Mouse (Mus musculus): ENCODE measurements around the gene Gm4792. TPM values are rescaled to one million over a fixed set of nuclear protein-coding genes. Genes with fewer than 3 reads are reported as not detected.

Gm4792 gene
- polyA plus RNA-seq (2012; ENCODE audit: insufficient read depth, low replicate concordance) = not detected in 2 replicates

DNA sequence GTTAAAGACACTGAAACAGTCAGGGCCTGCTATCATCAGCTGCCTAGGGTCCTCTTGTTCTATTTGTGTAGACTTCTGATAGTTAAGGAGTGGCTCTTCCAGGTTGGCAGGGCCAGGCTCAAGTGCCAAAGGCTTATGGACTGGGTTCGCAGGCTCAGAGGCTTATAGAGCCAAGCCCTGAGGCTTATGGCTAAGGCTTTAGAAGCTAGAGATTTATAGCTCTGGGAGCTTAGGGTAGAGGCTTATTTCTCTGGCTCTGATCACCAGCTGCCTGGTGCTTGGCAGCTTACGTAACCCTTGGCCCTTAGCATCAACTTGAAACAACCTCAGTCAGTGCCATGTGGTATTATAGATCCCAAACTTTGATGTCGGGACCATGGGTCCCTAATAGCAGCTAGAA is at the start of gene Gm4792:
Gene Gm4792 (minus strand): TSS at position 233 of the 400 bp plus-strand sequence.
- Histone ChIP-seq H3K4me1 (no peaks in the 10 kb centered on the region), H3K9me3 (peaks cover 8% of the 10 kb centered on the region)
- TF ChIP-seq GATA1 (IDR thresholded peaks at IDR 0.05; ENCODE audit: borderline replicate concordance, low read length) = no peak
- no peak for TF ChIP-seq FLI1 (IDR thresholded peaks at IDR 0.05; ENCODE audit: low read length)

DNA sequence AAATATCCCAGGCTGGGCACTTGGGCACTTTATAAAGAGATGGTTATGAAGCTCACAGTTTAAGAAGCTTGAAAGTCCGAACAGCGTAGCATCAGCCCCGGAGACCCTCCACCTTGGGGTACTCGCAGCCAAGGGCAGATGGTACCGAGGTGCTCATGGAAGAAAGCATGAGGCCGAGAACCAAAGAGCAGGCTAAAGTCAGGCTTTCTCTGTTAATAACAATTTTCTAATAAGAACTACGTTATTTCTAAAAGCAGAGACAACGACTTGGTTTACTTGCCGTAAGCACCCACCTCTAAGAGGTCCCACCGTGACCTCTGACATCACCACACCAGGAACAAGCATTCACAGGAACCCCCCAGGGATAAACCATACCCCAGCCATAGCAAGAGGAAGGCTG is 49.5 kb upstream of the Gm4792 start:
- no peak for TF ChIP-seq FLI1 (IDR thresholded peaks at IDR 0.05; ENCODE audit: low read length)
- TF ChIP-seq GATA1 (IDR thresholded peaks at IDR 0.05; ENCODE audit: borderline replicate concordance, low read length) = no peak
- H3K36me3 ChIP-seq (replicated peaks; ENCODE audit: low read length) = no peaks in the 10 kb centered on the region
- no peak overlapping the region for H3K4me3 ChIP-seq (replicated peaks)
- no peaks in the 10 kb centered on the region for H3K4me1 ChIP-seq
- H3K27me3 ChIP-seq (replicated peaks) = peaks cover 3% of the 10 kb centered on the region
- H3K9me3 ChIP-seq = 0 out of 2 replicates have a peak, but pooled peaks cover 3% of the 10 kb centered on the region

More for the DNA sequence above, at the start of gene Gm4792:
- Histone ChIP-seq H3K4me3 (replicated peaks) (no peak within 1 kb of the TSS), H3K36me3 (replicated peaks; ENCODE audit: low read length) (no peaks in the 10 kb centered on the region), H3K27me3 (replicated peaks) (peaks cover 11% of the 10 kb centered on the region)

DNA sequence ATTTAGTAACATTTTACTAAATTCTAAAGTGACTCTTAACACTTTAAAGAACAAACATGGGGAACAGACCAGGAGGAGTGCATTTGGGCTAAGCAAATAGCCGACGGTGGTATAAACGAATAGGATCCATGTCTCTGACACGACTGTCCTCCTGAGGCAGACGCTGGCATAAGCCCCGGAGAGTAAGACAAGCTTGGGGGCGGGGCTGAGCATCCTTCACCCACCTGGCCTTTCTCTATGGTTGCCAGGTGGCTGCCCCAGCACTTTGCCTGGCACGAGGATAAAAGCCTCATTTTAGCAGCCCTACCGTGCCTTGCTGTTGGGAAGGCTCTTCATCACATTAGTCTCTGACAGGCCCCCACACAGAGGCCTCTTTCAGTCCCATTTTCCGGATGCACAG is 48.8 kb upstream of the Gm4792 start:
- no peaks in the 10 kb centered on the region for H3K4me1 ChIP-seq
- TF ChIP-seq GATA1 (IDR thresholded peaks at IDR 0.05; ENCODE audit: borderline replicate concordance, low read length) (no peak), FLI1 (IDR thresholded peaks at IDR 0.05; ENCODE audit: low read length) (no peak)
- H3K27me3 ChIP-seq (replicated peaks) = peaks cover 3% of the 10 kb centered on the region
- no peaks in the 10 kb centered on the region for H3K36me3 ChIP-seq (replicated peaks; ENCODE audit: low read length)
- 0 out of 2 replicates have a peak, but pooled peaks cover 3% of the 10 kb centered on the region for H3K9me3 ChIP-seq
- H3K4me3 ChIP-seq (replicated peaks) = no peak overlapping the region

DNA sequence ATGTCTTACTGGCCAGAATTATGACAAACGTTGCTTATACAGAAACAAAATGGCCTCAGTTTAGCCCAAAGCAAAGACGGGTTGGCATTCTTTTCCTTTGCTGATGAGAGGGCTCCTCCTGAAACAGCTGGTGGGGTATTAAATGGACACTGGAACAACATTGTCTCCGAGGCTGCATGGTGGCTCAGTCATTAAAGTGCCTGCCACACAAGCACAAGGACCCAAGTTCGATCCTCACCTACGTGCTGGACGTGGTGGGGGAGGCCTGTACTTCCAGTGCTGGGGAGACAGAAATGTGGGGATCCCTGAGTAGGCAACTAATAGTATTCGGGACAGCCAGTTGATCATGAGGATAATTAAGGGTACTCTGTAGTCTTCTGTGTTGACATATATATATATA is 48.1 kb upstream of the Gm4792 start:
- H3K4me1 ChIP-seq = no peaks in the 10 kb centered on the region
- no peak overlapping the region for H3K4me3 ChIP-seq (replicated peaks)
- no peaks in the 10 kb centered on the region for H3K36me3 ChIP-seq (replicated peaks; ENCODE audit: low read length)
- H3K27me3 ChIP-seq (replicated peaks) = peaks cover 3% of the 10 kb centered on the region
- TF ChIP-seq GATA1 (IDR thresholded peaks at IDR 0.05; ENCODE audit: borderline replicate concordance, low read length) (no peak), FLI1 (IDR thresholded peaks at IDR 0.05; ENCODE audit: low read length) (no peak)
- 0 out of 2 replicates have a peak, but pooled peaks cover 3% of the 10 kb centered on the region for H3K9me3 ChIP-seq

DNA sequence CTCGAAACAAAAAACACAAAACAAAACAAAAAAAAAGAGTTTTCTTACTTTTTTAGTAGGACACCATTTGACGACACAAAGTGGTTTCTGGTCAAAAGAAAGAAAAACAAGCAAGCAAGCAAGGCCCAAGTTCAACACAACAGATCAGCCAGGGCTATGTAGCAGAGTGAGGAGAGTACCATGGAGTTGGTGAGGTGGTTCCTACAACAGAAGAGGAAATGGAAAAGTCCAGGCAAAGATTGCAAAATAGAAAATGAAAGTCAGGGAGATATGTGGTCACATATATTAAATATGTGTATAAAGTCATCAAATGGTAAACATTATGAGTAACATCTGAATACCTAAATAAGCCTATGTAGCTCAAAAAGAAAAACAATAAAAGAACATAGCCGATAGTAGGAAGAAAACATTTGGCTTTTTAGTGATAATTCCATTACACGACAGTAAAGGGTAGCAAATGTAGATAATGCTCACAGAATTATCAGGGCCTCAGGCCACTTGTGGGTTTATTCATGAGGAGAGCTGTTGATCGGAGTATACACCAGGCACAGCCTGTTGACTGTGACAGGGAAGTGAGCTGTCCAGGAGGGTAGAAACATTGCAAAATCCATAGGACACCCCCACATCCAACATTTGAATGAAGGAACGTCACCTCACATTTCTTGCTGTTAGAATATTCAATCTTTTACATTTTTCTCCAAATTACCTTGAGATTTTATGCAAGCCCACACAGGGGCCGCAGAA is 47.2 kb upstream of the Gm4792 start:
- no peaks in the 10 kb centered on the region for H3K4me1 ChIP-seq
- 0 out of 2 replicates have a peak, but pooled peaks cover 3% of the 10 kb centered on the region for H3K9me3 ChIP-seq
- H3K27me3 ChIP-seq (replicated peaks) = peaks cover 3% of the 10 kb centered on the region
- H3K4me3 ChIP-seq (replicated peaks) = no peak overlapping the region
- no peaks in the 10 kb centered on the region for H3K36me3 ChIP-seq (replicated peaks; ENCODE audit: low read length)
- TF ChIP-seq FLI1 (IDR thresholded peaks at IDR 0.05; ENCODE audit: low read length) (no peak), GATA1 (IDR thresholded peaks at IDR 0.05; ENCODE audit: borderline replicate concordance, low read length) (no peak)

DNA sequence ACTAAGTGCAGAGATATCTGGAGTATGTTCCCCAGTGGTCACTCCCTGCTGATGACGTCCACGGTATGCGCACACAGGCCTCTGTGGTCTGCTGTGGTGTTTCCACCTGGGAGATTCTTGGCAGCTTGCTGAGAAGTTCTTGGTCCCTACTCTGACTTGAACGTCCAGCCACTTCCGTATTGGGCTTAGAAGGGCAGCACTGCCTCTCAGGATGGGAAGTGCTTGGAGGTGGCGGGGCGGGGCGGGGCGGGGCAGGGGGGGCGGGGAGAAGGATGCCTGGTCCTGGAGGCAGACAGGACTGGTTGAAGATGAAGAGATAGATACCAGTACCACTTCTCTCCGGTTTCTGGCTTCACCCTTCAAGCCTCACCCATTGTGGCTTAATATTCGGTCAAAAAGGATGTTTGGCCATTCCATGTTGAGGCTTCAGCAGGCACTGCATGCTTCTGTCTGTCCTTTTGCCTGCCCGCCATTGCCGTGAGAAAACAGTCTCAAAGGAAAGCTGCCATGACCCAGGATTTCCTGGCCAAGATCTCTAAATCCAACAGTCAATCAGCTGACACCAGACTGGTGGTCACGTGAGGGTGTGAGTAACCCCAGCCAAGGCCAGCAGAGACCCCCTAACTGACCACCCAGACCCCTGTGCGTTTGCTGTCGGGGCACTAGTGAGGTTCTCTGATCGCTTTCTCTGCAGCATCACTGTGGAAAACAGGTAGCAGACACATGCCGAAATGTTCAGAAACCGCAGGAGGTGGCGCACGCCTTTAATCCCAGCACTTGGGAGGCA is 46.3 kb upstream of the Gm4792 start:
- TF ChIP-seq FLI1 (IDR thresholded peaks at IDR 0.05; ENCODE audit: low read length) (no peak), GATA1 (IDR thresholded peaks at IDR 0.05; ENCODE audit: borderline replicate concordance, low read length) (no peak)
- Histone ChIP-seq H3K9me3 (0 out of 2 replicates have a peak, but pooled peaks cover 3% of the 10 kb centered on the region), H3K4me1 (no peaks in the 10 kb centered on the region), H3K36me3 (replicated peaks; ENCODE audit: low read length) (no peaks in the 10 kb centered on the region), H3K27me3 (replicated peaks) (no peaks in the 10 kb centered on the region), H3K4me3 (replicated peaks) (no peak overlapping the region)

DNA sequence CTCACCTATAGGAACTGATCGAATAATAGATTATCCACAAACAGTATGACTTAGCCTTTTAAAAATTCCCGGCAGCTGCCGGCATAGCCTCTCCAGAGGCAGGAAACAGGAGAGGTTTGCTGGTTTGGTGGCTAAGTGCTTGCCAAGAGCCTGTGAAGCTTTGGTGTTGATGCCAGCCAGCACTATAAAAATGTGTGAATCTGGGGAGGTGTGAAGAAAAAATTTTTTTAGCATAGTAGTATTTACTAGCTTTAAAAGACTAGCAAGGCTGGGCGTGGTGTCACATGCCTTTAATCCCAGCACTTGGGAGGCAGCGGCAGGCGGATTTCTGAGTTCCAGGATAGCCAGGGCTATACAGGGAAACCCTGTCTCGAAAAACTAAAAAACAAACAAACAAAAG is 45.1 kb upstream of the Gm4792 start:
- TF ChIP-seq GATA1 (IDR thresholded peaks at IDR 0.05; ENCODE audit: borderline replicate concordance, low read length) = no peak
- TF ChIP-seq FLI1 (IDR thresholded peaks at IDR 0.05; ENCODE audit: low read length) = no peak
- Histone ChIP-seq H3K4me3 (replicated peaks) (no peak overlapping the region), H3K9me3 (0 out of 2 replicates have a peak, but pooled peaks cover 8% of the 10 kb centered on the region), H3K36me3 (replicated peaks; ENCODE audit: low read length) (no peaks in the 10 kb centered on the region), H3K27me3 (replicated peaks) (no peaks in the 10 kb centered on the region), H3K4me1 (no peaks in the 10 kb centered on the region)

DNA sequence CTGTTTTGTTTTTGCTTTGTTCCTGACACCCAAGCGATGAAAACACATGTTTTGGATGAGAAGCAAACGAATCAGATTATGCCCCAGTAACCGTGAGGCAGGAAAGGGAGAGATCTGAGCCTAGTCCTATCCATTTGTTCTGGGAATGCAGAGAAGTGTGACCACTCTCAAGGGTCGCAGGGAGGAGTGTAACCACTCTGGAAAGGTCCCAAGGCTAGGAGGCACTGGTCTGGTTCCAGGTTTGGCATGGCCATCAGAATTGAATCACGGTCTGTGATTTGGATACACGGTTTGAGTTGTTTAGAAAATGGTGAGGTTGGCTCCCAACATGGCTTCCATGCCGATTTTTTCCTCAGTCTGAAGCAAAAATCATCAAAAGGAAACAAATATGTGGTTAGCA is 43.8 kb upstream of the Gm4792 start:
- no peaks in the 10 kb centered on the region for H3K27me3 ChIP-seq (replicated peaks)
- H3K4me1 ChIP-seq = no peaks in the 10 kb centered on the region
- no peaks in the 10 kb centered on the region for H3K36me3 ChIP-seq (replicated peaks; ENCODE audit: low read length)
- TF ChIP-seq FLI1 (IDR thresholded peaks at IDR 0.05; ENCODE audit: low read length) (no peak), GATA1 (IDR thresholded peaks at IDR 0.05; ENCODE audit: borderline replicate concordance, low read length) (no peak)
- H3K9me3 ChIP-seq = 0 out of 2 replicates have a peak, but pooled peaks cover 8% of the 10 kb centered on the region
- no peak overlapping the region for H3K4me3 ChIP-seq (replicated peaks)

DNA sequence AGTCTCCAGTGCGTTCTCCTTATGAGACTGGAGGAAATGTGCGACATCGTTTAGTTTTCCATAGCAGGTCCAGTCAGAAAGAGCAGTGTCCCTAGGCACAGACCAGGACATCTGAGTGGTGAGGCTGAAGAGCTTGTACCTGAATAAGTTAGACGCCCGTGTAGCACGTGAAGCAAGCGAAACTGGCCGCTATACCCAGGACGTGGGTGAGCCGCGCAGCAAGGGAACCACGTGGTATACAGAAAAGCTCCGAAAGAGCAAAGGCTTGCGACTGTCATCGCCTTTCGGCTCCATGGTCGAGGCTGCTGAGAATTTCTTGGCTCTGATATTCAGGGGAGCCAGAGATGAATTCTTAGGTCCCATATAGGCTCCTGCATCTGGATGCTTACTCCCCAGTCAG is 43.0 kb upstream of the Gm4792 start:
- no peaks in the 10 kb centered on the region for H3K4me1 ChIP-seq
- no peaks in the 10 kb centered on the region for H3K36me3 ChIP-seq (replicated peaks; ENCODE audit: low read length)
- 0 out of 2 replicates have a peak, but pooled peaks cover 8% of the 10 kb centered on the region for H3K9me3 ChIP-seq
- H3K27me3 ChIP-seq (replicated peaks) = no peaks in the 10 kb centered on the region
- no peak for TF ChIP-seq FLI1 (IDR thresholded peaks at IDR 0.05; ENCODE audit: low read length)
- TF ChIP-seq GATA1 (IDR thresholded peaks at IDR 0.05; ENCODE audit: borderline replicate concordance, low read length) = no peak
- no peak overlapping the region for H3K4me3 ChIP-seq (replicated peaks)

DNA sequence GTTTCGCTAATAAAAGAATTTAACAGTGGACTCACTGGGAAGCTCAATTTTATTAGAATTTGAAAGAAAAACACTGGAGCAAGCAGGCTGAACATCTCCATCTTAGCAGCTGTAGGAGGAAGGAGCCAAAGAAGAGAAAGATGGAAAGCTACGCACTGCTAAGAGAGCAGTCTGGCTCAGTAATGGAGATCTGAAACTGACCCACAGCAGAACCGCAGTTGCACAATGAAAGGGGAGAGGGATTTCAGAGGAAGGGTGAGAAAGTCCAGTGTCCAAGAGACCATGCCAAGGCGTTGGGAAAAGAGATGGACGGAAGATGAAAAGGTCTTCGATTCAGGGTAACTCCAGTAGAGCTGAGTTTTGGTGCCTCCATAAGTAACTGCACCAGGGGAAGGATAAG is 37.6 kb upstream of the Gm4792 start:
- H3K4me3 ChIP-seq (replicated peaks) = no peak overlapping the region
- no peaks in the 10 kb centered on the region for H3K36me3 ChIP-seq (replicated peaks; ENCODE audit: low read length)
- no peaks in the 10 kb centered on the region for H3K4me1 ChIP-seq
- no peaks in the 10 kb centered on the region for H3K27me3 ChIP-seq (replicated peaks)
- H3K9me3 ChIP-seq = peaks cover 5% of the 10 kb centered on the region; the same call in 1 of the 2 replicates
- no peak for TF ChIP-seq GATA1 (IDR thresholded peaks at IDR 0.05; ENCODE audit: borderline replicate concordance, low read length)
- no peak for TF ChIP-seq FLI1 (IDR thresholded peaks at IDR 0.05; ENCODE audit: low read length)
